Mouse (Mus musculus): Measurements from ENCODE around the gene Msantd2. TPM values are rescaled to one million over a fixed set of nuclear protein-coding genes. Genes with fewer than 3 reads are reported as not detected.

The Msantd2 gene
- polyA plus RNA-seq, 1 experiment from 2014 or later, result 35.7 TPM

- DNase-seq (peak; percentile 89), ATAC-seq (ENCODE audit: insufficient read depth) (peak; percentile 81)
- H3K9ac ChIP-seq, result peak overlapping the region; percentile 53
- peaks cover 27% of the 10 kb centered on the region for H3K27me3 ChIP-seq (ENCODE audit: insufficient read depth, low read length)
- no peaks in the 10 kb centered on the region; the same call in 1 of the 2 replicates for H3K36me3 ChIP-seq (ENCODE audit: insufficient read depth)
- TF ChIP-seq CTCF (IDR thresholded peaks at IDR 0.05; ENCODE audit: low read depth), result peak; percentile 69
- no peaks in the 10 kb centered on the region for H3K9me3 ChIP-seq (ENCODE audit: low read depth, low read length)
- H3K4me1 ChIP-seq (ENCODE audit: insufficient read depth), result peaks cover 19% of the 10 kb centered on the region
- peak overlapping the region; percentile 39 for H3K4me3 ChIP-seq (ENCODE audit: low read depth, low read length)
- 4% methylated on average over 31 of the region's 31 CpGs for WGBS
- peak overlapping the region; percentile 61 for H3K4me2 ChIP-seq
- peak overlapping the region; percentile 81 for H3K27ac ChIP-seq (ENCODE audit: low read depth)
These were observed 42.0 kb downstream of the Msantd2 start for GRCm38 (mm10) chr9:37530888-37531705.

- Histone ChIP-seq H3K36me3 (ENCODE audit: insufficient read depth) (no peaks in the 10 kb centered on the region; the same call in 1 of the 2 replicates), H3K4me2 (no peak overlapping the region), H3K27me3 (ENCODE audit: insufficient read depth, low read length) (no peaks in the 10 kb centered on the region), H3K4me3 (ENCODE audit: low read depth, low read length) (no peak overlapping the region), H3K9me3 (ENCODE audit: low read depth, low read length) (no peaks in the 10 kb centered on the region), H3K9ac (no peak overlapping the region), H3K4me1 (ENCODE audit: insufficient read depth) (no peaks in the 10 kb centered on the region; the same call in 1 of the 2 replicates), H3K27ac (ENCODE audit: low read depth) (no peak overlapping the region)
- no peak for ATAC-seq (ENCODE audit: insufficient read depth)
- 82% methylated on average over 4 of the region's 4 CpGs for WGBS
- DNase-seq, result no peak
- TF ChIP-seq CTCF (IDR thresholded peaks at IDR 0.05; ENCODE audit: low read depth), result no peak
These were observed 47.7 kb downstream of the Msantd2 start for GRCm38 (mm10) chr9:37536851-37537250.

- ATAC-seq (ENCODE audit: insufficient read depth) (no peak), DNase-seq (peak; percentile 54)
- H3K9me3 ChIP-seq (ENCODE audit: low read depth, low read length), result no peaks in the 10 kb centered on the region
- no peak for TF ChIP-seq CTCF (IDR thresholded peaks at IDR 0.05; ENCODE audit: low read depth)
- H3K4me3 ChIP-seq (ENCODE audit: low read depth, low read length), result no peak overlapping the region
- no peaks in the 10 kb centered on the region for H3K27me3 ChIP-seq (ENCODE audit: insufficient read depth, low read length)
- H3K9ac ChIP-seq, result no peak overlapping the region
- WGBS, result 73% methylated on average over 5 of the region's 5 CpGs
- H3K27ac ChIP-seq (ENCODE audit: low read depth), result peak overlapping the region; percentile 28; the same call in 1 of the 2 replicates
- no peaks in the 10 kb centered on the region; the same call in 1 of the 2 replicates for H3K36me3 ChIP-seq (ENCODE audit: insufficient read depth)
- H3K4me1 ChIP-seq (ENCODE audit: insufficient read depth), result no peaks in the 10 kb centered on the region
- H3K4me2 ChIP-seq, result no peak overlapping the region
These were observed 48.6 kb downstream of the Msantd2 start for GRCm38 (mm10) chr9:37537658-37538250.

GRCm38 (mm10) chr9:37539170-37540025, 50.3 kb downstream of the Msantd2 start, which contains the start of gene Vsig2:
TSS of gene Vsig2 (plus strand) at chr9:37539255.
- Histone ChIP-seq H3K4me2 (peak within 1 kb of the TSS; percentile 26; the same call in 1 of the 2 replicates), H3K27me3 (ENCODE audit: insufficient read depth, low read length) (no peaks in the 10 kb centered on the region), H3K27ac (ENCODE audit: low read depth) (peak within 1 kb of the TSS; percentile 63), H3K9me3 (ENCODE audit: low read depth, low read length) (no peaks in the 10 kb centered on the region), H3K9ac (0 out of 2 replicates have a peak within 1 kb of the TSS, but pooled peaks have one; percentile 18), H3K4me1 (ENCODE audit: insufficient read depth) (no peaks in the 10 kb centered on the region), H3K4me3 (ENCODE audit: low read depth, low read length) (no peak within 1 kb of the TSS), H3K36me3 (ENCODE audit: insufficient read depth) (no peaks in the 10 kb centered on the region; the same call in 1 of the 2 replicates)
- ATAC-seq (ENCODE audit: insufficient read depth), result 0 out of 2 replicates have a peak, but pooled peaks have one; percentile 40
- no peak for DNase-seq
- WGBS, result 49% methylated on average over 23 of the region's 23 CpGs
- TF ChIP-seq CTCF (IDR thresholded peaks at IDR 0.05; ENCODE audit: low read depth), result peak; percentile 15; the same call in 1 of the 2 replicates

- 0 out of 2 replicates have a peak, but pooled peaks cover 5% of the 10 kb centered on the region for H3K4me1 ChIP-seq (ENCODE audit: insufficient read depth)
- no peak for TF ChIP-seq CTCF (IDR thresholded peaks at IDR 0.05; ENCODE audit: low read depth)
- no peaks in the 10 kb centered on the region for H3K9me3 ChIP-seq (ENCODE audit: low read depth, low read length)
- no peak overlapping the region for H3K4me3 ChIP-seq (ENCODE audit: low read depth, low read length)
- 89% methylated on average over 4 of the region's 4 CpGs for WGBS
- DNase-seq (no peak), ATAC-seq (ENCODE audit: insufficient read depth) (no peak)
- peak overlapping the region; percentile 63; the same call in 1 of the 2 replicates for H3K27ac ChIP-seq (ENCODE audit: low read depth)
- no peak overlapping the region for H3K9ac ChIP-seq
- no peak overlapping the region for H3K4me2 ChIP-seq
- H3K27me3 ChIP-seq (ENCODE audit: insufficient read depth, low read length), result peaks cover 4% of the 10 kb centered on the region; the same call in 1 of the 2 replicates
- no peaks in the 10 kb centered on the region; the same call in 1 of the 2 replicates for H3K36me3 ChIP-seq (ENCODE audit: insufficient read depth)
These were observed 51.1 kb downstream of the Msantd2 start for GRCm38 (mm10) chr9:37540226-37540625.

GRCm38 (mm10) chr9:37540701-37541575, 51.8 kb downstream of the Msantd2 start:
- Histone ChIP-seq H3K9ac (no peak overlapping the region), H3K36me3 (ENCODE audit: insufficient read depth) (no peaks in the 10 kb centered on the region), H3K4me1 (ENCODE audit: insufficient read depth) (0 out of 2 replicates have a peak, but pooled peaks cover 5% of the 10 kb centered on the region), H3K9me3 (ENCODE audit: low read depth, low read length) (no peaks in the 10 kb centered on the region), H3K27ac (ENCODE audit: low read depth) (peak overlapping the region; percentile 71), H3K4me2 (no peak overlapping the region), H3K4me3 (ENCODE audit: low read depth, low read length) (no peak overlapping the region), H3K27me3 (ENCODE audit: insufficient read depth, low read length) (peaks cover 11% of the 10 kb centered on the region)
- DNase-seq (peak; percentile 45), ATAC-seq (ENCODE audit: insufficient read depth) (peak; percentile 9; the same call in 1 of the 2 replicates)
- 75% methylated on average over 6 of the region's 6 CpGs for WGBS
- no peak for TF ChIP-seq CTCF (IDR thresholded peaks at IDR 0.05; ENCODE audit: low read depth)

Measured in lung, embryonic 14.5 days (tissue).